Mouse (Mus musculus): ENCODE results near the gene Tgfbr3.
"Not testable (repeated sequence)": the region's sequence is repeated elsewhere in the genome, so short reads cannot be mapped to it uniquely, and the experiment has no call there.

The Tgfbr3 gene

GRCm38 (mm10) chr5:107242993-107243392 is 46.4 kb downstream of the Tgfbr3 start:
- DNase-seq (ENCODE audit: low read depth, low spot score): no peak

GRCm38 (mm10) chr5:107240276-107240675 is 49.2 kb downstream of the Tgfbr3 start:
- DNase-seq (ENCODE audit: low read depth, low spot score): no peak

GRCm38 (mm10) chr5:107237971-107238426 is 51.4 kb downstream of the Tgfbr3 start:
- no peak for DNase-seq (ENCODE audit: low read depth, low spot score)

GRCm38 (mm10) chr5:107236975-107237374 is 52.5 kb downstream of the Tgfbr3 start:
- no peak for DNase-seq (ENCODE audit: low read depth, low spot score)

- DNase-seq (ENCODE audit: low read depth, low spot score): no peak
Observed at GRCm38 (mm10) chr5:107236039-107236438, 53.4 kb downstream of the Tgfbr3 start.

GRCm38 (mm10) chr5:107233366-107234354 is 55.8 kb downstream of the Tgfbr3 start:
- no peak for DNase-seq (ENCODE audit: low read depth, low spot score)

GRCm38 (mm10) chr5:107230189-107230588 is 59.2 kb downstream of the Tgfbr3 start:
- DNase-seq (ENCODE audit: low read depth, low spot score): no peak

GRCm38 (mm10) chr5:107229037-107229436 is 60.4 kb downstream of the Tgfbr3 start:
- DNase-seq (ENCODE audit: low read depth, low spot score): no peak

- no peak for DNase-seq (ENCODE audit: low read depth, low spot score)
Observed at GRCm38 (mm10) chr5:107227580-107227979, 61.8 kb downstream of the Tgfbr3 start.

- no peak for DNase-seq (ENCODE audit: low read depth, low spot score)
Observed at GRCm38 (mm10) chr5:107224820-107225417, 64.5 kb downstream of the Tgfbr3 start.

- DNase-seq (ENCODE audit: low read depth, low spot score): no peak
Observed at GRCm38 (mm10) chr5:107224151-107224550, 65.3 kb downstream of the Tgfbr3 start.

GRCm38 (mm10) chr5:107223483-107223882 is 65.9 kb downstream of the Tgfbr3 start:
- DNase-seq (ENCODE audit: low read depth, low spot score): not testable (repeated sequence)

- DNase-seq (ENCODE audit: low read depth, low spot score): no peak
Observed at GRCm38 (mm10) chr5:107223029-107223428, 66.4 kb downstream of the Tgfbr3 start.

- DNase-seq (ENCODE audit: low read depth, low spot score): no peak
Observed at GRCm38 (mm10) chr5:107222670-107223005, 66.8 kb downstream of the Tgfbr3 start.

GRCm38 (mm10) chr5:107221892-107222669 is 67.3 kb downstream of the Tgfbr3 start:
- DNase-seq (ENCODE audit: low read depth, low spot score): no peak

- no peak for DNase-seq (ENCODE audit: low read depth, low spot score)
Observed at GRCm38 (mm10) chr5:107220936-107221335, 68.5 kb downstream of the Tgfbr3 start.

- DNase-seq (ENCODE audit: low read depth, low spot score): no peak
Observed at GRCm38 (mm10) chr5:107219883-107220282, 69.5 kb downstream of the Tgfbr3 start.

GRCm38 (mm10) chr5:107219318-107219717 is 70.1 kb downstream of the Tgfbr3 start:
- DNase-seq (ENCODE audit: low read depth, low spot score): no peak

- no peak for DNase-seq (ENCODE audit: low read depth, low spot score)
Observed at GRCm38 (mm10) chr5:107218594-107218993, 70.8 kb downstream of the Tgfbr3 start.

- DNase-seq (ENCODE audit: low read depth, low spot score): no peak
Observed at GRCm38 (mm10) chr5:107217139-107217538, 72.3 kb downstream of the Tgfbr3 start.

- DNase-seq (ENCODE audit: low read depth, low spot score): no peak
Observed at GRCm38 (mm10) chr5:107213373-107214132, 75.9 kb downstream of the Tgfbr3 start.
